Mouse (Mus musculus) olfactory bulb, adult 2 months (tissue): Measurements from ENCODE around the gene Far2. TPM values are rescaled to one million over a fixed set of nuclear protein-coding genes. Genes with fewer than 3 reads are reported as not detected.
"Not testable (repeated sequence)": the region's sequence is repeated elsewhere in the genome, so short reads cannot be mapped to it uniquely, and the experiment has no call there.

Experiments used
- H3K27ac ChIP-seq: fragments of 200-500 bp; 2 replicates; pipeline ENCODE4 v1.5.1; 2012; ENCODE audit warnings: low read depth, low read length; ENCODE audit not compliant: insufficient read depth
- H3K4me1 ChIP-seq: fragments of 200-500 bp; 2 replicates; pipeline ENCODE4 v1.6.1; 2012; ENCODE audit warnings: low read length; ENCODE audit not compliant: control insufficient read depth, insufficient read depth
- H3K4me3 ChIP-seq: fragments of 200-500 bp; 2 replicates; pipeline ENCODE4 v1.5.1; 2012; ENCODE audit warnings: mild to moderate bottlenecking, low read depth, low read length, moderate library complexity; ENCODE audit not compliant: insufficient read depth
- CTCF ChIP-seq: fragments of 200-500 bp; IDR thresholded peaks from 2 replicates; pipeline ENCODE4 v1.5.1; 2012; ENCODE audit warnings: low read depth, mild to moderate bottlenecking, low read length, moderate library complexity; ENCODE audit not compliant: insufficient read depth
- POLR2A ChIP-seq: fragments of 200-500 bp; IDR thresholded peaks from 2 replicates; pipeline ENCODE4 v1.6.1; 2012; ENCODE audit warnings: mild to moderate bottlenecking, low read depth, low read length, moderate library complexity; ENCODE audit not compliant: insufficient read depth
- WGBS: fragments of 180-500 bp; shearing (Covaris S2); methylation state at CpG from one replicate; pipeline ENCODE4 v1.1.7; 2018; 5-methylcytosine and 5-hydroxymethylcytosine counted together
- polyA plus RNA-seq: library from polyadenylated mRNA; stranded (reverse); fragments of >200 nt; gene quantifications from 2 replicates; pipeline ENCODE4 v1.2.4, GENCODE M21; 2012; ENCODE audit warnings: low replicate concordance; ENCODE audit not compliant: missing spikeins, insufficient read depth, insufficient read length

Gene Far2
- polyA plus RNA-seq, 1 experiment = not detected

DNA sequence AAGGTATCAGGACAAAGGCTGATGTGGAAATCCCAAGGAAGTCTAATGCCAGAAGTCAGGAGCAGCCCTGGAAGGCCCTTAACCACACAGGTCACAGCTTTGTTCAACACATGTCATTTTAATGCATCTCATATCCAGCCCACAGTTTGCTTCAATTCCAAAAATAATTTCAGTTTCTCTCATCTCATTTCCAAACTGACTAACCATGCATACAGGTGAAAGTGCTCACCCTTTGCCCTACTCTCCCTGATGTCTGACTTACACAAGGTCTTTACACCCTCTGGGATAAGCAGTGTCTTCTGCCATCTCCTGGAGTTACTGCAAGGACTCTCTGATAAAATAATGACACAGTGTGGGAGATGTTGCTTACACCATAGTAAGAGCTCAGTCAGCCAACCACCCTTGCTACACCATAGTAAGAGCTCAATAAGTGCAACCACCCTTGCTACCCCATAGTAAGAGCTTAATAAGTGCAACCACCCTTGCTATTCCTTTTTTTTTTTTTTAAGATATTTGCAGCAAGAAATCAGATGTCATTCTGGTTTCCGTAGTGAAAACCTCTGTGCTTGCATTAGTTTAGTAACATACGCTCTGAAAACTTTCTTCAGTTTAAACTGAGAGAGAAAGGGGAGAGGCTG, 64.1 kb downstream of the Far2 start:
- Histone ChIP-seq H3K4me3 (no peak overlapping the region), H3K4me1 (no peaks in the 10 kb centered on the region), H3K27ac (no peak overlapping the region)
- TF ChIP-seq POLR2A (no peak), CTCF (no peak)
- 84% methylated on average over 2 of the region's 2 CpGs for WGBS

DNA sequence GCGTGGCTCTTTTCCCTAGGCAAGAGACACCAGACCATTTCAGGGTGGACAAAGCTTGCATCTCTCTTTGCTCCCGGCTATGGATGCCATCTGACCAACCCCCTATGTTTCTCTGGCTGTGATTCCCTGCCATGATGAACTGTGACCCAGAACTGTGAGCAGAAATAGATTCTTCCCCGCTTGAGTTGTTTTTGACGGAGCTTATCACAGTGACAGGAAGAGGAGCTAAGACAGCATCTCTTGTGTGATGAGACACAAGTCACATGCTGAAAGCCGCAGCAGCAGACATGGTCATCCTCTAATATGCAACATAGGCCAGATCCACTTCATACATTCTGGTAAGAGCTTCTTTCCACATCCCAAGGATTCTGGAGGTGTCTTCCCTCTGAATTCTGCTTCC, 69.3 kb downstream of the Far2 start:
- no peak overlapping the region for H3K27ac ChIP-seq
- 91% methylated on average over 5 of the region's 5 CpGs for WGBS

DNA sequence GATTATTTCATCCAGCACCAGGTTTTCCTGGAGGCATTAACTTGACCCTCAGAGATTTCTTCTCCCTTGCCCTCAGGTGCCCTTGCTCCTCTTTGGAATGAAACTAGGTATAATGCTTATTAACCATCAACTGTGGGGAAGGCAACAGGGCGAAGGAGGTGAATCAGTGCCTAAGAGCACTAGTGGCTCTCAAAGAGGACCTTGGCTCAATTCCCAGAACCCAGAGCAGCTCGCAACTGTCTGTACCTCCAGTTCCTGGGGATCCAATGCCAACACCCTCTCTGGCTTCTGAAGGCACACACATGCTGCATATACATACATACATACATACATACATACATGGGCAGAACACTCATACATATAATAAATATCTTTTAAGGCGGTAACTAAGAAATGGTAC, 69.8 kb downstream of the Far2 start:
- no peak for TF ChIP-seq CTCF
- no peak for TF ChIP-seq POLR2A
- H3K4me3 ChIP-seq = no peak overlapping the region
- 80% methylated on average over 3 of the region's 3 CpGs for WGBS
- H3K4me1 ChIP-seq = no peaks in the 10 kb centered on the region
- no peak overlapping the region for H3K27ac ChIP-seq

More for the DNA sequence above, 69.3 kb downstream of the Far2 start:
- no peaks in the 10 kb centered on the region for H3K4me1 ChIP-seq
- TF ChIP-seq CTCF (no peak), POLR2A (no peak)
- no peak overlapping the region for H3K4me3 ChIP-seq

DNA sequence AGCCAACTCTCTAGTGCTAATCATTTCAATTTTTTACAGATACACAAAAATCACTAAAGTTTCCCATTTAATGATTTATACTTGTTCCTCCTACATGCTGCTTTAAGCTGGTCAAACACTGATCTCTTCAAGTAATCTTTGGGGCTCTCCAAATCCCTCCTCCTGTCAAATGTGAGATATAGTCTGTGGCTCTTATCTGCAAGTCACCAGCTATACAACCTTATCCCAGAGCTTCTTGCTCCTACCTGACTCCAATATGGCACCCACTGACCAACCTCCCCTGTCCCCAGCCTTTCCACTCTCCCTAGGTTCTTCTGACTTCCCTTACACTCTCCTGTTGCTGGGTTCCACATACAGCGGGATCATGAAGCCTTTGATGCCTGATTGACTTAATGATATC, 70.6 kb downstream of the Far2 start:
- Histone ChIP-seq H3K4me3 (no peak overlapping the region), H3K27ac (no peak overlapping the region), H3K4me1 (no peaks in the 10 kb centered on the region)
- no peak for TF ChIP-seq CTCF
- 100% methylated on average over 1 of the region's 1 CpGs for WGBS

DNA sequence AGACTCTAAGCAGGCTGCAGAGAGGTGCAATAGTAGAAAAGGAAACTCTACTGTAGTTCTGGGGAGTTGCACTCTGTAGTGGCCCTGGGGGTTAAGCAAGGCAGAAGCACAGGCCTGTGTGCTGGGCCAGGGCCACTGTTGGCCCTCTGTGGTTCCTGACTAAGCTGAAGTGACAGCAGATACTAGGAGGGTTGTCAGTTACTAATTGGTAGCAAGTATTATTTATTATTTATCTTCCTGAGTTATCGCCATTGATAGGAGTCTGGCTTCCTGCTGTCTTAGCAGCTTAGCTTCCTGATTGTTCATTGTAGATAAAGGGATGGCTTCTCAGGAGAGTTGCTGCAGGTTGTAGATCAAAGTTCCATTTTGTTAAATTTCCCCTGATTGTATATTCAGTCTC, 73.6 kb downstream of the Far2 start:
- no peak overlapping the region for H3K27ac ChIP-seq
- no peak for TF ChIP-seq POLR2A
- no peak for TF ChIP-seq CTCF
- H3K4me1 ChIP-seq = no peaks in the 10 kb centered on the region
- no peak overlapping the region for H3K4me3 ChIP-seq
- WGBS = 94% methylated on average over 1 of the region's 1 CpGs

DNA sequence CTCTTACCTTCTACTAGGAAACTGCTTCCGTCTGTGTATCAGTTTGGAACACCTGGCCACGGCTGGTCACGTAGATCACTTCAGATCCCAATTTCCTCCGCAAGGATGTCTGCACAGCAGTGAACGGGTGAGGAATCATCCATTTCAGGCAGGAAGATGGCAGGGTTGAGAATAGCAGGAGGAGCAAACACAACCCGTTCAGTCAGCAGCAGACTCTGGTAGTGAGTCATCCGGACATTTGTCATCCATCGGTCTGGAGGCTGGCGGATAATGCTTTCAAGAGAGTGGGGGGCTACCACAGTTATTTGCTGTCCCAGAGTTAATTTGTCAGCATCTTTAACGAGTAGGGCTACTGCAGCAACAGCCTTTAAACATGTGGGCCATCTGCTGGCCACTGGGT, 79.8 kb downstream of the Far2 start:
- H3K4me1 ChIP-seq, H3K27ac ChIP-seq, H3K4me3 ChIP-seq: not testable (repeated sequence)
- WGBS = 52% methylated on average over 10 of the region's 10 CpGs

DNA sequence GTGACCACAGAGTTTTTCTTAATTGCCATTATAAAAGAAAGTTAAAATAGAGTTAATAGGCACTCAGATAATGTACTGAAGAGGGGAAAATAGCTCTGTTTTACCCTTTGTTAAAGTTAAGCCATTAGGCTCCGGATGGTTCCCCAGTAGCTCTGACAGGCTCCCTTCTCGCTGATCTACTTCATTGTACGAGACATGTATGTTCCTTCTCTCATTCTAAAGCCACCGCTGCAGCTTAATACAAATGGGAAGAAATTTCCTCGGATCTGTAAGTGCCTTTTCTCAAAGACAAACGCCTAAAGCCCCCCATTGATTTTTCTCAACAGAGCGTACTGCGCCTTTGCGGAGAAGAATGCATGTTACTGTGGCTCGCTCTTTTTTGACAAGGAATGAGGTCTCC, 85.3 kb downstream of the Far2 start:
- Histone ChIP-seq H3K4me1 (no peaks in the 10 kb centered on the region), H3K27ac (no peak overlapping the region), H3K4me3 (no peak overlapping the region)
- WGBS = 45% methylated on average over 10 of the region's 10 CpGs
- TF ChIP-seq CTCF = no peak

DNA sequence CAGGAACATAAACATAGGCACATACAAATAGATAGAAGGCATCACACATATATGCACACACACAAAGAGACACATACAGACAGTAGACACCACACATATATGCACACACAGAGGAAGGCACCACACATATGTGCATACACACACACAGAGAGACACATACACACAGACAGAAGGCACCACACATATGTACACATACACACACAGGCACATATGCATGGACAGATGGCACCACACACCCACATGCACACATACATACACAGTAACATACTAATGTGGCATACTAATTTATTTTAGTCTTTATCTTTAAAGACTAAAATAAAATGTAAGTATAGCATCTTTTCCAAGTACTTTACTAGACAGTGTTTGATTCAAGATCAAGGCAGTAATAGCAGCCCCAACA, 86.5 kb downstream of the Far2 start:
- Histone ChIP-seq H3K27ac (no peak overlapping the region), H3K4me1 (no peaks in the 10 kb centered on the region), H3K4me3 (no peak overlapping the region)
- TF ChIP-seq POLR2A (no peak), CTCF (no peak)

DNA sequence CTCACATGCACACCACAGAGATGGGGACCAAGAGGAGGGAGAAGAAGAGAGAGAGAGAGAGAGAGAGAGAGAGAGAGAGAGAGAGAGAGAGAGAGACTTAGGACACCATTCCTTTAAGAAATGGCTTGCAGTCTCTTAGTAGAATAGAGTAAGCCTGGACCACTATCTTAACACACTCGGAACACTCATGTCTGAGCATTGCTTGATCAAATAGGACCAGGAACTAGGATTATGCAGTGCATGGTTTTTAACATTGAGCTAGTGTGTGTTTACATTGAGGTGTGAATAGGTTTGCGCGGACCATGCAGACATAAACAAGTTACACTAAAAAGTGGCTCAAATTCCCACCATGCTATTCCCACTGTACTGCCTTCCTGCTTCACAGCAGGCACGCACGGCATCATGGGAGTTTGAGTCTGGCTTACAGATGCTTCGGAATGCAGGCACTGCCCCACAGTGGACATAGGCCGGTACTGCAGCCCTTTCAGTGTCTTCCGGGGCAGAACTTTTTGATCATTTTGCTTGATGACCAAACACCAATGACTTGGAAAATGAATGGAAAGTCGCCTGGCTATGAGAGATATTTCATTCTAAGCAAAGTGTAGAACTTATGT, 88.8 kb downstream of the Far2 start:
- peak; percentile 81; the same call in 1 of the 2 replicates for TF ChIP-seq CTCF
- TF ChIP-seq POLR2A = no peak
- WGBS = 27% methylated on average over 9 of the region's 9 CpGs
- Histone ChIP-seq H3K4me1 (no peaks in the 10 kb centered on the region), H3K27ac (no peak overlapping the region), H3K4me3 (no peak overlapping the region)
